Mouse (Mus musculus): ENCODE results near the gene Hexdc. TPM values are rescaled to one million over a fixed set of nuclear protein-coding genes. Genes with fewer than 3 reads are reported as not detected.

Gene Hexdc
- polyA plus RNA-seq (2012; rRNA removed) = 72.0 and 79.9 TPM in 2 replicates

DNA sequence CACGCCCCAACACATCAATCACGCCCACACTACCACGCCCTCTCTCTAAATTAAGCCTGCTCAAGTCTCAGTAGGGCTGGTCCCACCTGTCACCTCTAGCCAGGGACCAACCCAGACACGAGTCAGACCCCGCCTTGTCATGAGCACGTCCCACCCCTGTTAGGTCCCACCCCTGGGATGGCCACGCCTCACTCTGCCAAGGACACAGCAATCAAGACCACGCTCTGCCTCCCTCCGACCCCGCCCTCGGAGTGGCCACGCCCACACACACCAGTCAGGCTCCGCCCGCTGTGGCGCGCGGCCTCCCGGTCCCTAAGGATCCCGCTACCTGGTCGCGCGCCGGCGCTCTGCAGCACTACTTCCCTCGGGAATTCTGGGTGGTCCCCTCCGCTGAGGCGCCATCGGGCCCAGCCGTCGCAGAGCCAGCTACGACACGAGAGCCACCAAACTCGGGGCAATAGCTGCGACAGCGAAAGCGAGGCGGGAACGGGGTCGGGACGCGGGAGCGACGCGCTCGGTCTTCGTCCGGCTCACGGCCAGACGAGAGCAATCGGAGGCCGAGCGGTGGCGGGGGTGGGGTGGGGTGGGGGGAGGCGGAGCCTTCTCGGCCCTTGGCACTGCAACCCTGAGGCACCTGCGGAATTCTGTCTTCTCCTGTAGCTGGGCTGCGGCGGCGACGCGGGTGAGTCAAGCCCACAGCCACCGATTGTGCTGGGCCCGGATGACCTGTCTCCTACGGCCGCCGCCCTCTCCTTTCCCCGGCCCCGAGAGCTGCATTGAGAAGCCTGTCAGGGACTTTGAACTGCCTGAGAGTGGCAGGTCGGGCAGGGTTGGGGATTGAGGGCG is at the start of gene Hexdc, which contains the start of gene Ogfod3:
Gene Hexdc (plus strand): TSS at position 273 of the 846 bp plus-strand sequence.
Gene Ogfod3 (minus strand): TSS at position 551 of the 846 bp plus-strand sequence.

GRCm38 (mm10) chr11:121159971-121160370 is 44.3 kb upstream of the Hexdc start, which contains the start of gene Uts2r:
Gene Uts2r (plus strand): TSS chr11:121160271.

GRCm38 (mm10) chr11:121229018-121229439 is 24.8 kb downstream of the Hexdc start, which contains the start of gene Cybc1:
Gene Cybc1 (minus strand): TSS chr11:121229322.

DNA sequence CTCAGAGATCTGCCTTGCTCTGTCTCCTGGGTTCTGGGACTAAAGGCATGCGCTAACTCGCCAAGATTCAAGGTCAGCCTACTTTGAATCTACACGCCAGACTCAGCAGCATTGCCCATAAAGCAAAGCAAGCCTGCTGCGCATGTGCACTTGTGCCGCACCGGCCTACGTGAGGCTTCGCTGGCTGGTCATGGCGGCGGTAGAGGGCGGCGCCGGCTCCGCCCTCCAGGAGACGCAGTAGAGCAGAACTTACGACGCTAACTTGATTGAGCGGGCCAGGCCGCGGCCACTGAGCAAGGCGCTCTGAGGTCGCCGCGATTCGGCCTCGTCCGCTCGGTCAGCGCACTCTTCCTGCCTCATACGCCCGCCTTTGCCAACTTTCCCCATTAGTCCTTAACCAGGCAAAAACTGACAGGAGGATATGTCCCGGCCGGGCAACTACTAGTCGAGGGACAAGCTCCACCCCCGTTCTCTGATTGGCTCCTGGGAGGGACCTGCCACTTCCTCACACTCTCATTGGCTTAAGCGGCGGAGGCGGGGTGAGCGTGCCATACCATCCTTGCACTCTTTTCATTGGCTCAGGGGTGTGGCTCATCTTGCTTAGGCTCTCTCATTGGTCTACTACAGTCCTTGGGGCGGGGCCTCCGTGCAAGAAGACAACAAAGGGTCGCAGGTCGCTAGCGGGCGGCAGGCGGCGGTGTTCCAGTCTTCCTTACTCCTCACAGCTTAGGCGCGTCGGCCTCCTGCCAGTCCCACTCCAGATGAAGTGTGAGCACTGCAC is 32.5 kb downstream of the Hexdc start, which contains the start of gene Narf:
Gene Narf (plus strand): TSS at position 690 of the 781 bp plus-strand sequence.

GRCm38 (mm10) chr11:121259160-121260100 is 55.2 kb downstream of the Hexdc start, which contains the start of gene Foxk2:
Gene Foxk2 (plus strand): TSS chr11:121259990.

Other genes with a start within 250 kb of the Hexdc start
- 181 and 183 TPM in 2 replicates for gene Csnk1d, start 213.1 kb upstream of the Hexdc start, polyA plus RNA-seq (2012; rRNA removed)
- gene Cd7, start 165.0 kb upstream of the Hexdc start, polyA plus RNA-seq (2012; rRNA removed) = 0.07 and 0.33 TPM in 2 replicates
- not detected in 2 replicates for gene Sectm1b, start 140.9 kb upstream of the Hexdc start, polyA plus RNA-seq (2012; rRNA removed)
- gene Sectm1a, start 123.2 kb upstream of the Hexdc start, polyA plus RNA-seq (2012; rRNA removed) = 0.06 and 0.14 TPM in 2 replicates
- gene Tex19.2, start 85.8 kb upstream of the Hexdc start, polyA plus RNA-seq (2012; rRNA removed) = not detected in 2 replicates
- 0.04 TPM in 1 of 2 replicates, not detected in the other for gene Tex19.1, start 58.3 kb upstream of the Hexdc start, polyA plus RNA-seq (2012; rRNA removed)
- 0.16 and 0.61 TPM in 2 replicates for gene Uts2r, start 44.2 kb upstream of the Hexdc start, polyA plus RNA-seq (2012; rRNA removed)
- 10.4 and 13.7 TPM in 2 replicates for gene Ogfod3, start 278 bp downstream of the Hexdc start, polyA plus RNA-seq (2012; rRNA removed)
- 47.2 and 50.7 TPM in 2 replicates for gene Cybc1, start 24.9 kb downstream of the Hexdc start, polyA plus RNA-seq (2012; rRNA removed)
- 60.3 and 67.7 TPM in 2 replicates for gene Narf, start 32.8 kb downstream of the Hexdc start, polyA plus RNA-seq (2012; rRNA removed)
- 59.4 and 70.2 TPM in 2 replicates for gene Foxk2, start 55.6 kb downstream of the Hexdc start, polyA plus RNA-seq (2012; rRNA removed)
- gene Wdr45b, start 150.0 kb downstream of the Hexdc start, polyA plus RNA-seq (2012; rRNA removed) = 74.6 and 76.1 TPM in 2 replicates
- gene Rab40b, start 183.8 kb downstream of the Hexdc start, polyA plus RNA-seq (2012; rRNA removed) = 5.3 and 7.1 TPM in 2 replicates
- gene Fn3krp, start 217.0 kb downstream of the Hexdc start, polyA plus RNA-seq (2012; rRNA removed) = 13.1 and 13.3 TPM in 2 replicates
- gene Fn3k, start 230.5 kb downstream of the Hexdc start, polyA plus RNA-seq (2012; rRNA removed) = 3.0 and 3.8 TPM in 2 replicates
- 65.8 and 69.2 TPM in 2 replicates for gene Tbcd, start 247.5 kb downstream of the Hexdc start, polyA plus RNA-seq (2012; rRNA removed)